Mouse (Mus musculus) kidney, adult 8-10 months (tissue): ENCODE measurements at regions not wholly inside any gene's neighbourhood (a gene's known extent, or its start where the extent isn't known, plus 50 kb on each side); places are given as distances from the start of the nearest gene placed in this dataset.

Experiments
- DNase-seq, 2 experiments: peaks; one replicate each; pipeline ENCODE4 v3.0.0; 2022

GRCm38 (mm10) chr17:77452085-77452484, 748.0 kb upstream of the Crim1 start:
- no peak for DNase-seq

- DNase-seq: no peak
These were observed 730.4 kb upstream of the Crim1 start for GRCm38 (mm10) chr17:77469678-77470077.

- DNase-seq: peak in 1 of 2 experiments; percentile 8
These were observed 729.9 kb upstream of the Crim1 start for GRCm38 (mm10) chr17:77470195-77470594.

- no peak for DNase-seq
These were observed 728.1 kb upstream of the Crim1 start for GRCm38 (mm10) chr17:77471921-77472320.
